Mouse (Mus musculus) thymus, adult 2 months (tissue): ENCODE results near the gene Lgr5. TPM values are rescaled to one million over a fixed set of nuclear protein-coding genes. Genes with fewer than 3 reads are reported as not detected.
A peak's percentile ranks its signal among the peaks of the same experiment; 100 is the strongest.

Source experiments
- DNase-seq: peaks from one replicate; pipeline ENCODE4 v3.0.0; 2021
- H3K27ac ChIP-seq: fragments of 200-500 bp; 2 replicates; pipeline ENCODE4 v1.5.1; 2012; ENCODE audit warnings: low read length, control low read depth; ENCODE audit not compliant: control insufficient read depth, insufficient read depth
- H3K27me3 ChIP-seq: fragments of 200-500 bp; 2 replicates; pipeline ENCODE4 v1.6.1; 2012; ENCODE audit warnings: mild to moderate bottlenecking, low read length, moderate library complexity, mixed read lengths; ENCODE audit not compliant: control insufficient read depth, insufficient read depth
- H3K36me3 ChIP-seq: fragments of 200-500 bp; 2 replicates; pipeline ENCODE4 v1.6.1; 2012; ENCODE audit warnings: mild to moderate bottlenecking, low read length, moderate library complexity; ENCODE audit not compliant: control insufficient read depth, insufficient read depth
- H3K4me1 ChIP-seq: fragments of 200-500 bp; replicated peaks from 2 replicates; pipeline ENCODE4 v1.6.1; 2012; ENCODE audit warnings: low read length; ENCODE audit not compliant: control insufficient read depth, insufficient read depth
- H3K4me3 ChIP-seq: fragments of 200-500 bp; 2 replicates; pipeline ENCODE4 v1.5.1; 2012; ENCODE audit warnings: mild to moderate bottlenecking, low read length, control low read depth, moderate library complexity; ENCODE audit not compliant: control insufficient read depth, insufficient read depth
- CTCF ChIP-seq: fragments of 200-500 bp; IDR thresholded peaks from 2 replicates; pipeline ENCODE4 v1.5.1; 2012; ENCODE audit warnings: mild to moderate bottlenecking, control low read depth, low read length, moderate library complexity, borderline replicate concordance; ENCODE audit not compliant: control insufficient read depth, poor library complexity, insufficient read depth; ENCODE audit errors: extremely low read depth
- POLR2A ChIP-seq: fragments of 200-500 bp; IDR thresholded peaks from 2 replicates; pipeline ENCODE4 v1.6.1; 2012; ENCODE audit warnings: mild to moderate bottlenecking, low read length, control low read depth, moderate library complexity; ENCODE audit not compliant: control insufficient read depth, poor library complexity, insufficient read depth; ENCODE audit errors: extremely low read depth
- WGBS: fragments of 180-500 bp; shearing (Covaris S2); methylation state at CpG from one replicate; pipeline ENCODE4 v1.1.7; 2018; 5-methylcytosine and 5-hydroxymethylcytosine counted together
- polyA plus RNA-seq: library from polyadenylated mRNA; depleted of rRNA; stranded (reverse); fragments of >200 nt; gene quantifications from 2 replicates; pipeline ENCODE4 v1.2.3, GENCODE M21; 2012; rRNA removed

Gene Lgr5
- polyA plus RNA-seq, 1 experiment: 0.15 TPM

DNA sequence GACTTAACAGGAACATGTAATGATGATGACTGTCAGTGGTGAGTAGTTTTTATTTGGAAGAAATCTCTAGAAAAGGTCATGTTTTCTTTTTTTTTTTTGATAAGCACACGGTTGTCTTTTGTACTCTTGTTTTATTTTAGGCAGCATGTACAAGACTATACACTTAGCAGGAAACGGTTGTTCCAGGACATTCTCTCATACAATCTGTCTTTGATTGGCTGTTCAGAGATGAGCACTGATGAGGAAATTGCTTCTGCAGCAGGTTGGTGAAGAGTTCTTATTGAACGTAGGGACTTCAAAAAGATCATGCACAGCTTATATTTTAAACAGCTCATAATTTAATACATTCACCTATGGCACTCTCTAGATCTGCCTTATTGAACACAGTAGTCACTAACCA, 173.5 kb downstream of the Lgr5 start:
- Histone ChIP-seq H3K4me3 (no peak overlapping the region), H3K4me1 (no peaks in the 10 kb centered on the region), H3K27me3 (no peaks in the 10 kb centered on the region), H3K36me3 (peaks cover 92% of the 10 kb centered on the region), H3K27ac (no peak overlapping the region)
- DNase-seq: no peak
- TF ChIP-seq POLR2A (no peak), CTCF (no peak)
- 93% methylated on average over 3 of the region's 3 CpGs for WGBS

DNA sequence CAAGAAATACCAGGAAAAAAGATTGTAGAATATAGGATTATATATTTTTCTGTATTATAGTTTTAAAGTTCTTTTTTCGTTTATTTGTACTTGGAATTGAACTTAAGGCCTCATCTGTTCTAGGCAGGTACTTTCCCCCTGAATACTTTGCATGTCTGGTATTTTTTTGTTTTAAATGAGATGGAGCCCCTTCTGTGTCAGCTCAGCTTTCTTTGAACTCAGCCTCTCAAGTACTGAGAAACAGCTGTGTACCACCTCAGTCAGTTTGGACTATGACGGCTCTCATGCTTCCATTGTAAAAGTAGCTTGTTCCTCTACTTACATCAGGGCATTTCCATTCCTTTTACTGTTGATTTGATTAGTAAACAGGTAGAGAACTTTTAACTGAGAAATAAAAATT, 174.1 kb downstream of the Lgr5 start:
- H3K36me3 ChIP-seq: peaks cover 94% of the 10 kb centered on the region
- no peak for DNase-seq
- WGBS: 96% methylated on average over 2 of the region's 2 CpGs

DNA sequence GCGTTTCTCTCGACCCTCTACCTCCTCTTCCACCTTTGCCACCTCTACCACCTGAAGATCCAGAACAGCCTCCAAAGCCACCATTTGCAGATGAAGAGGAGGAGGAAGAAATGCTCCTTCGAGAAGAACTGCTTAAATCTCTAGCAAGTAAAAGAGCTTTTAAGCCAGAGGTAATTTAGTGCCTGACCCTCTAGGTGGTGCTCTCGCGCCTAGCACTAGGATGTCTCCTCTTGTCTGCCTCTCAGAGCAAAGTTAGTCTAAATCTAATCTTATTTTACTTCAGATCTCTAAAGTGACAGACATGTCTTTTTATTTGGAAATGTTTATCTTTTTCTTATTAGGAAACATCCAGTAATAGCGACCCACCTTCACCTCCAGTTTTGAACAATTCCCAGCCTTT, 181.2 kb downstream of the Lgr5 start:
- no peaks in the 10 kb centered on the region for H3K4me1 ChIP-seq
- 73% methylated on average over 6 of the region's 6 CpGs for WGBS
- no peak overlapping the region for H3K27ac ChIP-seq
- no peak for TF ChIP-seq POLR2A
- no peak for TF ChIP-seq CTCF
- no peaks in the 10 kb centered on the region for H3K27me3 ChIP-seq
- H3K4me3 ChIP-seq: no peak overlapping the region
- DNase-seq: peak; percentile 60
- H3K36me3 ChIP-seq: peaks cover 82% of the 10 kb centered on the region

More for the DNA sequence above, 174.1 kb downstream of the Lgr5 start:
- Histone ChIP-seq H3K27ac (no peak overlapping the region), H3K4me1 (no peaks in the 10 kb centered on the region), H3K27me3 (no peaks in the 10 kb centered on the region), H3K4me3 (no peak overlapping the region)
- TF ChIP-seq CTCF (no peak), POLR2A (no peak)

Other genes with a start within 250 kb of the Lgr5 start
- gene Tmem19, start 225.3 kb downstream of the Lgr5 start, polyA plus RNA-seq: 28.5 and 31.1 TPM in 2 replicates
- gene Thap2, start 203.3 kb downstream of the Lgr5 start, polyA plus RNA-seq: 9.1 and 9.8 TPM in 2 replicates
- gene Zfc3h1, start 202.8 kb downstream of the Lgr5 start, polyA plus RNA-seq: 32.7 and 46.8 TPM in 2 replicates
- not detected in 2 replicates for gene A930009A15Rik, start 17.8 kb downstream of the Lgr5 start, polyA plus RNA-seq
- 0.59 and 1.1 TPM in 2 replicates for gene Tspan8, start 229.1 kb upstream of the Lgr5 start, polyA plus RNA-seq